Mouse (Mus musculus) frontal cortex, adult 2 months (tissue): Measurements from ENCODE around the gene Ambn. TPM values are rescaled to one million over a fixed set of nuclear protein-coding genes. Genes with fewer than 3 reads are reported as not detected.

Experiments used
- DNase-seq, 2 experiments: peaks; one replicate each; pipeline ENCODE4 v3.0.0; 2022; ENCODE audit warnings: low spot score in 1 of 2; ENCODE audit errors: extremely low spot score in 1 of 2
- polyA plus RNA-seq: library from polyadenylated mRNA; depleted of rRNA; stranded (reverse); fragments of >200 nt; gene quantifications from 2 replicates; pipeline ENCODE4 v1.2.3, GENCODE M21; 2012; rRNA removed

The Ambn gene
- not detected in 2 replicates for polyA plus RNA-seq

DNA sequence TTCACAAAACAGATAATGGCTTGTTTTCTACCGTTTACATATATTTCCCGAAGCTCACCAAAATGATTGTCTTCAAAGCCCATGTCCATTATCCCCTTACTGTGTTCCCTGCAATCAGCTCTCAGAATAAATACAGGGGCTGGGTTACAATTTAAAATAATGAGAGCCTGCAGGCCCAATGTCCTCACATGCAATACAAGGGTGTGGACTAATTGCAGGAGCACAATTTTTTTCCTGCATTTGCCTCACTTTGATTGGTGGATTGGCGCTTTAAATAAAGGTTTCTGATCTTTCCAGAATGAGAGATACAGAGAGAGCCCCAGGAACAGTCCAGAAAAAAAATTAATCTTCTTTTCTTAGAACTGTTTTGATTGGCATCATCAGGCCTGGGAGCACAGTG, at the start of gene Ambn:
Gene Ambn, plus strand, starts transcription at position 301 of the 400 bp plus-strand sequence.
- DNase-seq: no peak

DNA sequence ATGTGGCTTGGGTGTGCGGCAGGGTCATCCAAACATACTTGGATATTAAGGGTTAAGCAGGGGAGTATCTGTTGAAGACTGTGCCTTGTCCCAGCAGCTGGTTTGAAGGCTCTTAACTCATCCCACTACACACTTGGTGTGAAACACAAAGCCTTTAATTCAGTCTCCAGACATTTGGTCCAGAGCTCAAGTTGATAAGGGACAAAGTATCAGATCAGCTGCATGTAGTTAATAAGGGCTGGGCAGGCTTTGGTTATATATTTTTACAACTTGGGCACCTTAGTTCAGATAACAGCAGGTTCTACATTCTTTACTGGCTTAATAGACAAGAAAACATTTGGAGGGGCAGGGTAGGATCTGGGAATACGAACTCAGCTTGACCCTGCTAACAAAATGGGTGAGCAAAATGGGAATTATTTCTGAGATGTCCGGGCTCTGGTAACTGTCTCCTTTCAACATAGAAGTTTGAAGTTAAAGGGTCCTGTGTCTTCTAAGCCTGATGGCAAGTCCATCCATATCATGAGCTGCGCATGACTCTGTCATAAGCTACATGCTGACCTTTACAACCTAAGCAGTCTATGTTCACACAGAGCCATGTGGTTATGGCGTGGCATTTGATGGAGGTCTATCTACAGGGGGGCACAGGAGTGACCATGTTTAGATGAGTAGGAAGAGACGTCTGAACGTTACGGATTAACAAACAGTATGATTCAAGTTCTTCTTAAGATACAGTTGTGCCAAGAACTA, 35.3 kb upstream of the Ambn start:
- no peak for DNase-seq

DNA sequence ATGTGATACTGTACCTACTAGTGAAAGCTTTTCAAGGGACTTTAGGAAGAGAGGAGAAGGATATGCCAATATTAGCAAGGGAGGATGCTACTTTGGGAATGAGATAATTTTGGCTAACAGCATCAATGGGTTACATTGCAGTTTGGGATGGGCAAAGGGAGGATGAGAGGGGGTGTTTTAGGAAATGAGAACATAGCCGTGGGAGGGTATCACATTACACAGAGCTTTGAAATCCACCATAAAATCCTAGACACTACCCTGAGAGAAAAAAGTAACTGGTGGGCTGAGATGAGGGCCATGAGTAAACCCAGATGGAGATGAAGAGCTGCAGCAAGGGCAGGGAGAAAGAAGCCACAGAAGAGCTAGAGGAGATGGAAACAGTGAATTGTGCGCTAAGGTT, 30.9 kb upstream of the Ambn start:
- peak; percentile 10 to 36 for DNase-seq

DNA sequence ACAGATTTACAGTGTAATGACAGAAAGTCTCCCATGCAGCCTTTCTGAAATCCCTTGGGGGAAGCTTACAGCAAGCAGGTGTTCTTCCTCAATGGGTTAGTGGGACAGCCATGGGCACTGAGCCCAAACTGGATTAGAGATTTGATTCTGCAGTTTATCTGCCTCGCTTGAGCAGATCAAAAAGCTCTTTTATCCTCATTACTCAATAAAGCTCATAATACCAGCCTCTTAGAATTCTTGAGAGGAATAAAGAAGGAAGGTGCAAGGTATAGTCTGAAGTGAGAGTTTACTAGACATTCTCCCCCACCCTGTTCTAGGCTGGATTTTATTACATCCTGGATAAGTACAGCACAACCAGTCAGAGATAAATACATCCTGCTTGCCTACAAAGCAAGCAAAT, 29.0 kb upstream of the Ambn start:
- no peak for DNase-seq

DNA sequence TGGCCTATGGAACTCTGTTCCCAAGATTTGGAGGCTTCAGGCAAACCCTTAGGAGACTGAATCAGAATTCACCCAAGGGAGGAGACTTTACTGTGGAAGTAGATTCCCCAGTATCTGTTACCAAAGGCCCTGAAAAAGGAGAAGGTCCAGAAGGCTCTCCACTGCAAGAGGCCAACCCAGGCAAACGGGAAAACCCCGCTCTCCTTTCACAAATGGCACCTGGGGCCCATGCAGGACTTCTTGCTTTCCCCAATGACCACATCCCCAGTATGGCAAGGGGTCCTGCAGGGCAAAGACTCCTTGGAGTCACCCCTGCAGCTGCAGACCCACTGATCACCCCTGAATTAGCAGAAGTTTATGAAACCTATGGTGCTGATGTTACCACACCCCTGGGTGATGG, 11.7 kb downstream of the Ambn start:
- no peak for DNase-seq

DNA sequence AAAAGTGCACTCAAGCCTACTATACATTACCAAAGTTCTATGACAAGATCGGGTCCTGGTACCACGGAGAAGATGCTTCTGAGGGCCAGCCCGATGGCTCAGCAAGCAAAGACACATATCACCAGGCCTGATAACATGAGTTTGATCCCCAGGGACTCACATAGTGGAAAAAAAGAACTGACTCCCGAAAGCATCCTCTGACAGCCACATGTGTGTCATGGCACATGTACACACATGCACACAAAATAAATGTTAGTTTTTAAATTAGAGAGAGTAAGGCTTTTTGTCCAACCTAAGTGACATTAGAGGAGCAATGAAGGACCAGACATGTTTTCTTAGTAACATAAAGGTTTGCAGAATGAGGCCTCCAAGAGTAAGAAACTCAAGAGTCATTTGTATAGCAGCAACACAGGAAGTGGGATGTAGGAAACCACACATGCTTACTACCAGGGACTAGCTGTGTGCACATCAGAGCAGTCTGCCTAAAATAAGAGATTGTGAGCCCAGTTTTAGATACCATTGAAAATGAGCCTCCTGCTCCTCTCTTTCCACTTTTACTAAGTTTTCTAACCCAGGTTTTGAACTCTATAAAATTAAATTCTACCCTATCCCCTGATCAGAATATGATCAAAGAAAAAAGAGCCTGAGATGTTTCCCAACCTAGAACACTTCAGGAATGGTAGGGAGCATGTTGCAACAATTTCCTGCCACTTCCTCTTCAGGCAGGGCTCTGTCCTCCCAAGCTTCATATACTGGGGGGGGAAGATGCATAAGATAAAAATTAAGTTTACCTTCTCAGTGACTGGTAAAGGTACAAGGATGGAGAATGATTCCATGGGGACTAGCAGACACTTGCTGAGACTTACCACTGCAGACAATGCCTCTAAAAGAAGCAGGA, 13.3 kb downstream of the Ambn start:
- DNase-seq: no peak

DNA sequence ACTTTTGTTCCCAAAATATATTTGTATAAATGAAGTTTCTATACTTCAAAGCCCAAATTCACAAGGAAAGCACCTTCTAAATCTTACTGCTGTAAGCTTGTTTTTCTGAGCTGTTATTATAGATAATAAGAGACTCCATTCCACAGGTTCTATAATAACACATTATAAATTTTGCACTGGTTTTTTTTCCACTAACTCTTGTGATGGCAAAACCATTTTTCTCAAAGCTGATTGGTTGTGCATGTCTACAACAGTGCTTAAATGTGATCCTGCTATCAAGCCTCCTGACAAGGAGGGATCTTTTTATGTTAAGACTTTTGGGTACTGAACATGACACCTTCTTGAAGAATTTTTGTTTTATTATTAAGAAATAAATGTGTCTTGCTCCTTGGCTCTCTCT, 31.9 kb downstream of the Ambn start, which contains the start of gene Enam:
Gene Enam, plus strand, starts transcription at position 301 of the 400 bp plus-strand sequence.
- no peak for DNase-seq

DNA sequence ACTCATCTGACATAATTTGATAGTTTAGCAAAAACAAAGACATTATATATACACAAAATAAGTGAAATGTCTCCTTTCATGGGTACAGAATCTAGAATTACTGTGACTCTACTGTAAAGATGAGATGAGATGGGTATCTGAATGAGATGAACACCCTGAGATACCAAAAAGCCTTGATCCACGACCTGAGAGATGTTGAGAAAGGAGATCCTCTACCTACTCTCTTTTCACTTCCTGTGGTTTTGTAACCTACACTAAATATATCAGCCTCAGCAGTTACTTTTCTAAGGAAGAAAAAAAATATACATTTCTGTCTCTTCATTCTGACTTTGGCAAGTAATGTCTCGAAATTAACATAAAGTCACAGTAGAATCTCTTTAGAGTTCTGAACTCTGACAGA, 33.2 kb downstream of the Ambn start:
- DNase-seq: no peak

DNA sequence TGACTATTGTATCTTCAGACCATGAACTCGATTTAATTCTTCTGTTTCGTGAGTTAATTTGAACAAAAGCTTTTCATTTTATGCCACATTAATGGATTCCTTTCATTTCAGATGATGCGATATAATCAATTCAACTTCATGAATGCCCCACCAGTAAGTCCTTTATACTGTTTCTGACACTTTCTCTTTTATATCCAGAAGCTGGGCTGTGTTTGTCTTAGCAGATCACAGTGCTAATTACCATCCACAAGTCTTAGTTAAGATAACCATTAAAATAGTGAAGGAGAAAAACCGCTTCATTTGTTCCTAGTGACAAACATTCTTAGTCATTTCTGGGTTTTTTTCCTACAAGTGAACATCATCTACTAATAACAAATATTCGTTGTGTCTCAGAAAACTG, 35.3 kb downstream of the Ambn start:
- no peak for DNase-seq

DNA sequence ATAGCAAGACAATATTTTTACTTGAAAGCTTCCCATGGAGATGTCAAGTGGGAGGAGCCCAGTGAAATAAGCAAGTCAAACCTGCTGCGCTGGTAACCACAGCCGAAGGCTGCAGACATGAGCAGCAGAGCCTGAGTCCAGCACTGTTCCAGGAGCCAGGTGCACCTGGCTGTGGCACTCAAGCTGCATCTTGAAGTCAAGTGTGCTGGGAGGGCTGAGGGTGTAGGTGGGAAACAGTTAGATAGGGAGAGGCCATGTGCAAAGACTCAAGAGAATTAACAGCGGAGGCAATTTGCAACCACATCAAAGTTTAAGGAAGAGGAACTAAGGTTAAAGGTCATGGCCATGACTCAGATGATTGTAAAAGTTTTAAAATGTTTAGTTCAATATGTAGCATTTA, 44.0 kb downstream of the Ambn start:
- DNase-seq: no peak

DNA sequence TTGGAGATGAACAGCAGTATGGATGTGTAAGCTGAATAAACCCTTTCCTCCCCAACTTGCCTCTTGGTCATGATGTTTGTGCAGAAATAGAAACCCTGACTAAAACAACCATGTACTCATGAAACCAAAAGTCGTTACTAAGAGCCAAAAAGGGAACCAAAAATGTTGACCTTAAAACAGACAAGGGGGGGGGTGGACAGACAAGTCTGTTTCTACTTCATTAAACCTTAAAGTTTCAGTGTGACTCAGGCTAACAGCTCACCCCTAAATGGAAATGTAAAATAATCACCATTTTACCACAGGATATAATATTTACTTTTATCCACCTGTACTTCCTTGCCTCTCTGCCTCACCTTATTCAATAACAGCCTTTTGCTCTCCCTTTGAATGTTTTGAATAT, 52.8 kb downstream of the Ambn start:
- no peak for DNase-seq

DNA sequence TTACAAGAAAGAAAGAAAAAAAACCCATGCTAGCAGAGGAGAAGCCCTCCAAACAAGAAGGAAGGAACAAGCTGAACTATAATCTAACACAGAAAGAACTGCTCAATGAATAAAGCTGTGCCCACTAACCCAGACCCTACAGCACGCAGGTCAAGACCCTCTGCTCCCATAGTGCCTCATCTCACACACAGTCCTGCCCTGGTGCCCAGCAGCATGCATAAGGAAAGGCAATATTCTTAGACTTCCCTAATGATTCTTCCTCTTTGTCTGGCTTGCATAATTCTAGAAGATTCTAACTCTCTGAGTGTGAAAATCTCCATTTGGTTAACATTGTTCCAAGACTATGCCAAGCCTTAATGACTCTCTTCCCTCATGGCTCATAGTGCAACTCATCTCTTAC, 53.2 kb downstream of the Ambn start:
- DNase-seq: no peak

Other genes starting within 250 kb of the Ambn start
- not detected in 2 replicates for gene Gm7714, start 187.1 kb upstream of the Ambn start, polyA plus RNA-seq
- not detected in 2 replicates for gene Prol1, start 138.7 kb upstream of the Ambn start, polyA plus RNA-seq
- gene Amtn, start 79.9 kb upstream of the Ambn start, polyA plus RNA-seq: not detected in 2 replicates
- not detected in 2 replicates for gene Enam, start 32.0 kb downstream of the Ambn start, polyA plus RNA-seq
- gene Jchain, start 71.9 kb downstream of the Ambn start, polyA plus RNA-seq: 1.6 and 1.7 TPM in 2 replicates
- gene Utp3, start 98.5 kb downstream of the Ambn start, polyA plus RNA-seq: 28.7 and 29.9 TPM in 2 replicates
- 104 and 113 TPM in 2 replicates for gene Rufy3, start 109.0 kb downstream of the Ambn start, polyA plus RNA-seq
- gene Grsf1, start 220.2 kb downstream of the Ambn start, polyA plus RNA-seq: 80.3 and 82.5 TPM in 2 replicates